Mouse (Mus musculus): ENCODE measurements around the gene Olfr1151. TPM values are rescaled to one million over a fixed set of nuclear protein-coding genes. Genes with fewer than 3 reads are reported as not detected.

Gene Olfr1151
- polyA plus RNA-seq (2015; fragmentation: Nextera tagmentation; extraction: Ambion mirVana) = not detected in 2 replicates

DNA sequence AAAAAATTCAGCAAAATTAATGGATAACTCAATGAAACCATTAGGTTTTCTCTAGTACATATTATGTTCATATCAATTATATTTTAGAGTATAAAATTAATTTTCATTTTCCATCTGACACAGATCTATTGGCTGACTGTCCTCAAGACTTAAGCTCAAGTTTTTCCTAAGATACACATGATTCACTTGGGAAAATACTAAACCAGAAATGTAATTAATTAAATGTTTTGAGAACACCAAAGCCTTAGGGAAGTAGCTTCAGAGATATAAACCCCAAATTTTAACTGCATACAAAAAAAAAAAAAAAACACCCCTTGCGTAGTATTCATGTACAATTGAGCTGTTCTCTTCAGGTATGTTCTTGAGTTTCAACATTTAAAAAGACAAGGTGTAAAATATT lies at the start of gene Olfr1151:
TSS of gene Olfr1151 (plus strand) at position 301 of the 400 bp plus-strand sequence.
- H3K9ac ChIP-seq = no peak within 1 kb of the TSS
- no peak for ATAC-seq (replicated peaks; ENCODE audit: insufficient number of reproducible peaks, insufficient read depth, low FRiP score, low read depth)
- no peaks in the 10 kb centered on the region for H3K27me3 ChIP-seq
- no peaks in the 10 kb centered on the region for H3K36me3 ChIP-seq
- no peak within 1 kb of the TSS for H3K4me3 ChIP-seq
- H3K27ac ChIP-seq = no peak within 1 kb of the TSS
- H3K4me2 ChIP-seq = no peak within 1 kb of the TSS
- no peaks in the 10 kb centered on the region for H3K4me1 ChIP-seq (replicated peaks)
- no peaks in the 10 kb centered on the region for H3K9me3 ChIP-seq (replicated peaks)
- 82% methylated on average over 1 of the region's 1 CpGs for WGBS

DNA sequence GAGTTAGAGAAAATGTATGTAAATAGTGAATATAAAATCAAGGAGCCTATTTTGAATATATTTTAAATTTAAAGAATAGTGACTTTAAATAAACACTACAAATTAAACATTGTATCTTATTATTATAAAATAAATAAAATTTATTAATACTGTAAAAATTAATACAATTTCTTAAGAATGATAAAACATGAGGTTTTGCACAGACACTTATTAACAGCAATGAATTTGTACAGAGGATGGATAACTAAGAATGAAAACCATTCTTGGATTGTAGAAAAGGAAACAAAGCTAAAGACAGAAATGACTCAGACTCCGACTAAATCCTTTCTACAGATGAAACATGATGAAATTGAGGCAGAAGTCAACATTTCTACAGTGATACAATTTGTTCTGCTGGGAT lies 46.1 kb upstream of the Olfr1151 start, which contains the start of gene Olfr1145:
TSS of gene Olfr1145 (plus strand) at position 301 of the 400 bp plus-strand sequence.
- no peaks in the 10 kb centered on the region for H3K27me3 ChIP-seq
- H3K36me3 ChIP-seq = no peaks in the 10 kb centered on the region
- no peak within 1 kb of the TSS for H3K9ac ChIP-seq
- WGBS = 70% methylated on average over 1 of the region's 1 CpGs
- H3K9me3 ChIP-seq (replicated peaks) = no peaks in the 10 kb centered on the region
- H3K4me1 ChIP-seq (replicated peaks) = no peaks in the 10 kb centered on the region
- ATAC-seq (replicated peaks; ENCODE audit: insufficient number of reproducible peaks, insufficient read depth, low FRiP score, low read depth) = no peak
- H3K27ac ChIP-seq = no peak within 1 kb of the TSS
- no peak within 1 kb of the TSS for H3K4me3 ChIP-seq
- no peak within 1 kb of the TSS for H3K4me2 ChIP-seq

DNA sequence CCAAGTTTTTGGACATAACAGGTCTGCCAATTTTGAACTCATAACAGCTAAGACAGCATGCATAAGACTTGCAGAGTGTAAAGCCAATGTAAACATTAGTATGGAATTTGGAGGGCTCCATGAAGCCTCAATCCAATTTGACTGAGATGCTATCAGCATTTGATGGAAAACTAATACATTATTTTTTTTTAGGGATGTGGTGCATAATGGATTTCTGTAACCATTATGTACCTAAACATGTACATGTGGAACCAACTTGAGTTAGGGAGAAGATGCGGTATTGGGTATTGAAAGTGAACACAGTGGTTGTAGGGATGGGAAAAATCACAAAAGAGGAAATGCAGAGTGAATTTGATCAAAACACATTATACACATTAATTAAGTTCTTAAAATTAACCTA lies 25.4 kb upstream of the Olfr1151 start, which contains the start of gene Olfr1148:
TSS of gene Olfr1148 (plus strand) at position 301 of the 400 bp plus-strand sequence.
- 85% methylated on average over 1 of the region's 1 CpGs for WGBS
- Histone ChIP-seq H3K4me1 (replicated peaks) (no peaks in the 10 kb centered on the region), H3K4me3 (no peak within 1 kb of the TSS), H3K9me3 (replicated peaks) (no peaks in the 10 kb centered on the region), H3K4me2 (no peak within 1 kb of the TSS), H3K36me3 (no peaks in the 10 kb centered on the region), H3K27ac (no peak within 1 kb of the TSS), H3K27me3 (no peaks in the 10 kb centered on the region), H3K9ac (no peak within 1 kb of the TSS)
- ATAC-seq (replicated peaks; ENCODE audit: insufficient number of reproducible peaks, insufficient read depth, low FRiP score, low read depth) = no peak

DNA sequence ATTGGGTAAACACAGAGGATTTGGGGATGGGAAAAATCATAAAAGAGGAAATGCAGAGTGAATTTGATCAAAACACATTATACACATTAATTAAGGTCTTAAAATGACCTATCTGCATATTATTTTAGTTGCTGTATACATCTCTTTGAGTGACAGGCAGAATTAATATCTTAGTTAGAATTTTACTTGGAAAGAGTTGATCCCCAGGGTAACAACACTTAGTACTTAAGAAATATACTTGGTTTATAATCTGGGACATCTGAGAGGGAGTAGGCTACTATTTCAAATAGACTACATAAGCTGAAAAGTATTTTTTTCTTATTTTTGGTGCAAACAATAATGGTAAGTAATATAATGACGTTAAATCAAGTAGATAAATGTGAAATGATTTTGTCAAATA lies 12.0 kb upstream of the Olfr1151 start, which contains the start of gene Olfr1150-ps1:
TSS of gene Olfr1150-ps1 (plus strand) at position 301 of the 400 bp plus-strand sequence.
- no peak for ATAC-seq (replicated peaks; ENCODE audit: insufficient number of reproducible peaks, insufficient read depth, low FRiP score, low read depth)
- no peaks in the 10 kb centered on the region for H3K4me1 ChIP-seq (replicated peaks)
- no peak within 1 kb of the TSS for H3K9ac ChIP-seq
- 68% methylated on average over 1 of the region's 1 CpGs for WGBS
- H3K4me3 ChIP-seq = no peak within 1 kb of the TSS
- no peak within 1 kb of the TSS for H3K4me2 ChIP-seq
- H3K9me3 ChIP-seq (replicated peaks) = no peaks in the 10 kb centered on the region
- H3K36me3 ChIP-seq = no peaks in the 10 kb centered on the region
- no peaks in the 10 kb centered on the region for H3K27me3 ChIP-seq
- H3K27ac ChIP-seq = no peak within 1 kb of the TSS

DNA sequence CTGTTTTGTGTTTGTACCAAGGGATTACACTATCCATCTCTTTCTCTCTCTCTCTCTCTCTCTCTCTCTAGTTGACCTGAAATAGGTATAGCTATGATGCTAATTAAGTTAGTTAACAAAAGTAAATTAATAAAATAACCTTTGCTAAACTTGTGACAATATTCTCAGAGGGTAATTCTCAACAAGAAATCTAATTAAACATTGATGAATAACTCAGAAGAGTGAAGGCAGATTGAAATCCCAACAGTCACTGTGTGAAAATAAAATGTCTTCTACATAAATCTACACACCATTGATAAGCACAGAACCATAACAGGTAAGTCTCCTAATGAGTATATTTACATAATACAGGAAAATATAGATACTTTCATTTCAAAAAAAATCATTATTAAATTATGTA lies 10.5 kb downstream of the Olfr1151 start, which contains the start of gene Olfr1152:
TSS of gene Olfr1152 (plus strand) at position 301 of the 400 bp plus-strand sequence.
- no peaks in the 10 kb centered on the region for H3K9me3 ChIP-seq (replicated peaks)
- H3K4me1 ChIP-seq (replicated peaks) = no peaks in the 10 kb centered on the region
- ATAC-seq (replicated peaks; ENCODE audit: insufficient number of reproducible peaks, insufficient read depth, low FRiP score, low read depth) = no peak
- no peaks in the 10 kb centered on the region for H3K27me3 ChIP-seq
- no peak within 1 kb of the TSS for H3K27ac ChIP-seq
- H3K9ac ChIP-seq = no peak within 1 kb of the TSS
- no peaks in the 10 kb centered on the region for H3K36me3 ChIP-seq
- H3K4me3 ChIP-seq = no peak within 1 kb of the TSS
- H3K4me2 ChIP-seq = no peak within 1 kb of the TSS

DNA sequence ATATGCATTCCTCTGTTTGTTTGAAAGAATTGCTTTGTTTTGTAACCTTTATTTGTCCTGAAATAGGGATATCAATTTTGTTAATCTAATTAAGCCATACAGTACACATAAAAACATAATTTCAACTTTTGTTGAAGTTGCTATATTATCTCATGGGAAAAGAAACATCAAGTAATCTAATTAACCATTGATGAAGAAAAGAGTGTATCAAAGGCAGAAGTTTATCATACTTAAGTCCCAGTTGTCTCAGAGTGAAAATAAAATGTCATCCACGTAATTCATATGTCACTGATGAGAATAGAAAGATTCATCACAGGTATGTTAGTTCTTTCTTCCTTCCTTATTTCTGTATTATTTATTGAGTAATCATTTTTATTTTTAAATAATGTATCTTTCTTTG lies 39.0 kb downstream of the Olfr1151 start, which contains the start of gene Olfr1153:
TSS of gene Olfr1153 (plus strand) at position 301 of the 400 bp plus-strand sequence.
- H3K27me3 ChIP-seq = no peaks in the 10 kb centered on the region
- WGBS = 66% methylated on average over 1 of the region's 1 CpGs
- no peaks in the 10 kb centered on the region for H3K9me3 ChIP-seq (replicated peaks)
- ATAC-seq (replicated peaks; ENCODE audit: insufficient number of reproducible peaks, insufficient read depth, low FRiP score, low read depth) = no peak
- no peaks in the 10 kb centered on the region for H3K36me3 ChIP-seq
- H3K4me1 ChIP-seq (replicated peaks) = no peaks in the 10 kb centered on the region
- H3K9ac ChIP-seq = no peak within 1 kb of the TSS
- no peak within 1 kb of the TSS for H3K27ac ChIP-seq
- H3K4me3 ChIP-seq = no peak within 1 kb of the TSS
- no peak within 1 kb of the TSS for H3K4me2 ChIP-seq

DNA sequence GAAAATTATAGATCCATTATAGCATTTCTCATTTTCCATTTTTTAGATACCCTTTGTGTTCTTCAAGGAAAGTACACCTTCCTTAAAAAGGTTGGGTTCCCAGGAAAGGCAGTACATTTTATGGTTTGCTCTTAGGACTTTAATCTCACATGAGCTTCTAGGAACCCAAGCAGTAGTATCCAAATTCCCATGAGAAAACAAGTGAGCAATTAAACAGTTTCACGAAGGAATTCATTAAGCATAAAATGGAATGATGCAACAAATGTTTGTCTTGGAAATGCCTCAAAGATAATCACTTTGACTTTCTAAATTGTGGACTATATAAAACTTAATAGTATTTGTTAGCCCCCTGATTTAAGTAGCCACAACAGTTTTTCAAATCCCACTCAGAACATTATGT lies 49.4 kb downstream of the Olfr1151 start, which contains the start of gene Olfr1154:
TSS of gene Olfr1154 (minus strand) at position 101 of the 400 bp plus-strand sequence.
- Histone ChIP-seq H3K27me3 (no peaks in the 10 kb centered on the region), H3K9ac (no peak within 1 kb of the TSS), H3K9me3 (replicated peaks) (no peaks in the 10 kb centered on the region), H3K4me2 (no peak within 1 kb of the TSS), H3K27ac (no peak within 1 kb of the TSS), H3K4me1 (replicated peaks) (no peaks in the 10 kb centered on the region), H3K4me3 (no peak within 1 kb of the TSS), H3K36me3 (no peaks in the 10 kb centered on the region)
- no peak for ATAC-seq (replicated peaks; ENCODE audit: insufficient number of reproducible peaks, insufficient read depth, low FRiP score, low read depth)
- WGBS = 80% methylated on average over 1 of the region's 1 CpGs

Other genes starting within 250 kb of the Olfr1151 start
- not detected in 2 replicates for gene Olfr1130, start 249.7 kb upstream of the Olfr1151 start, polyA plus RNA-seq (2015; fragmentation: Nextera tagmentation; extraction: Ambion mirVana)
- not detected in 2 replicates for gene Olfr1131, start 228.8 kb upstream of the Olfr1151 start, polyA plus RNA-seq (2015; fragmentation: Nextera tagmentation; extraction: Ambion mirVana)
- gene Olfr1132, start 218.3 kb upstream of the Olfr1151 start, polyA plus RNA-seq (2015; fragmentation: Nextera tagmentation; extraction: Ambion mirVana) = not detected in 2 replicates
- gene Olfr1133, start 208.5 kb upstream of the Olfr1151 start, polyA plus RNA-seq (2015; fragmentation: Nextera tagmentation; extraction: Ambion mirVana) = not detected in 2 replicates
- gene Olfr1134, start 197.4 kb upstream of the Olfr1151 start, polyA plus RNA-seq (2015; fragmentation: Nextera tagmentation; extraction: Ambion mirVana) = not detected in 2 replicates
- gene Olfr1135, start 182.2 kb upstream of the Olfr1151 start, polyA plus RNA-seq (2015; fragmentation: Nextera tagmentation; extraction: Ambion mirVana) = not detected in 2 replicates
- gene Olfr1136, start 161.9 kb upstream of the Olfr1151 start, polyA plus RNA-seq (2015; fragmentation: Nextera tagmentation; extraction: Ambion mirVana) = not detected in 2 replicates
- not detected in 2 replicates for gene Olfr1137, start 142.7 kb upstream of the Olfr1151 start, polyA plus RNA-seq (2015; fragmentation: Nextera tagmentation; extraction: Ambion mirVana)
- gene Olfr1138, start 115.9 kb upstream of the Olfr1151 start, polyA plus RNA-seq (2015; fragmentation: Nextera tagmentation; extraction: Ambion mirVana) = not detected in 2 replicates
- gene Olfr1140, start 112.1 kb upstream of the Olfr1151 start, polyA plus RNA-seq (2015; fragmentation: Nextera tagmentation; extraction: Ambion mirVana) = not detected in 2 replicates
- gene Olfr1141, start 101.9 kb upstream of the Olfr1151 start, polyA plus RNA-seq (2015; fragmentation: Nextera tagmentation; extraction: Ambion mirVana) = not detected in 2 replicates
- not detected in 2 replicates for gene Olfr152, start 76.4 kb upstream of the Olfr1151 start, polyA plus RNA-seq (2015; fragmentation: Nextera tagmentation; extraction: Ambion mirVana)
- gene Olfr1143, start 55.3 kb upstream of the Olfr1151 start, polyA plus RNA-seq (2015; fragmentation: Nextera tagmentation; extraction: Ambion mirVana) = not detected in 2 replicates
- gene Olfr1145, start 46.0 kb upstream of the Olfr1151 start, polyA plus RNA-seq (2015; fragmentation: Nextera tagmentation; extraction: Ambion mirVana) = not detected in 2 replicates
- gene Olfr1148, start 25.3 kb upstream of the Olfr1151 start, polyA plus RNA-seq (2015; fragmentation: Nextera tagmentation; extraction: Ambion mirVana) = not detected in 2 replicates
- gene Olfr1150-ps1, start 11.9 kb upstream of the Olfr1151 start, polyA plus RNA-seq (2015; fragmentation: Nextera tagmentation; extraction: Ambion mirVana) = not detected in 2 replicates
- not detected in 2 replicates for gene Olfr1152, start 10.6 kb downstream of the Olfr1151 start, polyA plus RNA-seq (2015; fragmentation: Nextera tagmentation; extraction: Ambion mirVana)
- gene Olfr1153, start 39.1 kb downstream of the Olfr1151 start, polyA plus RNA-seq (2015; fragmentation: Nextera tagmentation; extraction: Ambion mirVana) = not detected in 2 replicates
- not detected in 2 replicates for gene Olfr1154, start 49.3 kb downstream of the Olfr1151 start, polyA plus RNA-seq (2015; fragmentation: Nextera tagmentation; extraction: Ambion mirVana)
- not detected in 2 replicates for gene Olfr1155, start 89.3 kb downstream of the Olfr1151 start, polyA plus RNA-seq (2015; fragmentation: Nextera tagmentation; extraction: Ambion mirVana)
- gene Olfr1156, start 97.2 kb downstream of the Olfr1151 start, polyA plus RNA-seq (2015; fragmentation: Nextera tagmentation; extraction: Ambion mirVana) = not detected in 2 replicates
- gene Olfr1157, start 112.4 kb downstream of the Olfr1151 start, polyA plus RNA-seq (2015; fragmentation: Nextera tagmentation; extraction: Ambion mirVana) = not detected in 2 replicates
- not detected in 2 replicates for gene Olfr74, start 118.8 kb downstream of the Olfr1151 start, polyA plus RNA-seq (2015; fragmentation: Nextera tagmentation; extraction: Ambion mirVana)
- not detected in 2 replicates for gene Olfr1158, start 134.3 kb downstream of the Olfr1151 start, polyA plus RNA-seq (2015; fragmentation: Nextera tagmentation; extraction: Ambion mirVana)
- gene Olfr1160, start 152.4 kb downstream of the Olfr1151 start, polyA plus RNA-seq (2015; fragmentation: Nextera tagmentation; extraction: Ambion mirVana) = not detected in 2 replicates
- not detected in 2 replicates for gene Olfr1161, start 166.9 kb downstream of the Olfr1151 start, polyA plus RNA-seq (2015; fragmentation: Nextera tagmentation; extraction: Ambion mirVana)
- gene Olfr73, start 181.8 kb downstream of the Olfr1151 start, polyA plus RNA-seq (2015; fragmentation: Nextera tagmentation; extraction: Ambion mirVana) = not detected in 2 replicates
- not detected in 2 replicates for gene Olfr1162, start 195.3 kb downstream of the Olfr1151 start, polyA plus RNA-seq (2015; fragmentation: Nextera tagmentation; extraction: Ambion mirVana)
- gene Olfr1163, start 216.0 kb downstream of the Olfr1151 start, polyA plus RNA-seq (2015; fragmentation: Nextera tagmentation; extraction: Ambion mirVana) = not detected in 2 replicates
- gene Olfr1164, start 238.1 kb downstream of the Olfr1151 start, polyA plus RNA-seq (2015; fragmentation: Nextera tagmentation; extraction: Ambion mirVana) = not detected in 2 replicates

Data from heart, embryonic 15.5 days (tissue).